Mouse (Mus musculus) inflammation-experienced regulatory T-cells, adult 16 weeks (primary cell): ENCODE data around the gene Olfr138. TPM values are rescaled to one million over a fixed set of nuclear protein-coding genes. Genes with fewer than 3 reads are reported as not detected.

Experiments used
- polyA plus RNA-seq: library from polyadenylated mRNA; unstranded; fragments of 100-300 nt; shearing (Covaris generic); gene quantifications from one replicate; pipeline ENCODE4 v1.2.1, GENCODE M21; 2017

The Olfr138 gene
- not detected for polyA plus RNA-seq

GRCm38 (mm10) chr17:38260735-38261134 is at the start of gene Olfr138:
Gene Olfr138, plus strand, starts transcription at chr17:38261035.

GRCm38 (mm10) chr17:38307470-38307869 is 46.6 kb downstream of the Olfr138 start, which contains the start of gene Olfr137:
Gene Olfr137, minus strand, starts transcription at chr17:38307570.

Other genes with a start within 250 kb of the Olfr138 start
- gene Olfr129, start 201.0 kb upstream of the Olfr138 start, polyA plus RNA-seq = not detected
- not detected for gene Olfr130, start 197.1 kb upstream of the Olfr138 start, polyA plus RNA-seq
- gene Olfr131, start 172.3 kb upstream of the Olfr138 start, polyA plus RNA-seq = not detected
- gene Olfr132, start 126.5 kb upstream of the Olfr138 start, polyA plus RNA-seq = not detected
- gene Olfr133, start 115.8 kb upstream of the Olfr138 start, polyA plus RNA-seq = not detected
- gene Olfr134, start 89.6 kb upstream of the Olfr138 start, polyA plus RNA-seq = not detected
- not detected for gene Olfr135, start 56.7 kb upstream of the Olfr138 start, polyA plus RNA-seq
- not detected for gene Olfr137, start 46.5 kb downstream of the Olfr138 start, polyA plus RNA-seq
- gene Olfr136, start 68.8 kb downstream of the Olfr138 start, polyA plus RNA-seq = not detected
- not detected for gene Esp36, start 159.2 kb downstream of the Olfr138 start, polyA plus RNA-seq